ENCODE assay signal across 18 mouse cellular contexts in the genomic region with DNA sequence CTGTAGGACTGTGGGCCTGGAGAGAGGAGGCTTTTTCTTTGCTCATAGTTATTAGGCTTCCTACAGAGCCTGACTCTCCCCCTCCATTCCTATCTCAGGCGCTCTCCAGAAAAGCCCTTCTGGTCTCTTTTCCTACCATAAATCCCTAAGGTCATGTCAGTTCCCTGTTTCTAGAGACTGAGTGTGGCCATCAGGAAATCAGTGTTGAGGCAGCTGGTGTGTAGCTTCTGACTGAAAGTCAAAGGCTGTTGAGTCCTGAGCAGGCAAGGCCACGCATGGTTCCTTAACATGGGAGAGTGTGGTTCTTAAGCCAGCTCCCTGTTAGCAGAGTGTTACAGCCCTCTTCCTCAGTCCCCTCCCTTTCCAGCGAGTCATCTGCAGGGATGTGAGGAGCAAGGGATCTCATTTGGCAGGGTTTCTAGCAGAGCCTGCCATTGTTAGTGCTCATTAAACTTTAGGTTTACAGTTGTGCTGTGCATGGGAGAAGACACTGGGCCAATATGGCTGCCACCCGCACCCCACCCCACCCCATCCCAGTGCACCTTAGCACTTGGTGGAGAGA. TPM values are rescaled to one million over a fixed set of nuclear protein-coding genes. Genes with fewer than 3 reads are reported as not detected.
DNase-seq lines count a peak whose midpoint lies in the region; ATAC-seq and TF ChIP-seq lines count a peak whose summit lies in the region.
"Had no signal": no experiment of that assay in that cellular context is flagged by ENCODE, and none has a peak within 500 bp of the region (broad histone marks: within the 10 kb centered on the region; RNA-seq: fewer than 3 reads in every experiment).

No protein-coding gene starts in this region.

- no peak overlapping the region for H3K9ac ChIP-seq in heart, embryonic 15.5 days
- H3K9ac ChIP-seq in heart, embryonic 12.5 days: no peak overlapping the region
- H3K9ac ChIP-seq in lung, embryonic 15.5 days: no peak overlapping the region
- H3K9ac ChIP-seq in limb, embryonic 11.5 days (ENCODE audit: low read length): peak overlapping the region; percentile 1; the same call in 1 of the 2 replicates
- H3K9ac ChIP-seq in stomach, postnatal 0 days (ENCODE audit: low read length): no peak overlapping the region
- H3K9ac ChIP-seq: forebrain, embryonic 12.5 days; midbrain, embryonic 13.5 days had no signal

- no peak for DNase-seq in lung, adult 18-20 months
- DNase-seq in limb, embryonic 11.5 days (ENCODE audit: low spot score): no peak
- DNase-seq in stomach, postnatal 0 days (ENCODE audit: low spot score): no peak
- DNase-seq: adrenal gland, adult 8-10 months; cerebellum, adult 2 months; heart, adult 18-20 months; layer of hippocampus, postnatal 36 days; lung, postnatal 14 days had no signal

- no peak for TF ChIP-seq EP300 in stomach, postnatal 0 days (optimal IDR thresholded peaks at IDR 0.05)

- TF ChIP-seq CTCF in stomach, postnatal 0 days (IDR thresholded peaks at IDR 0.05; ENCODE audit: low read depth): no peak

- H3K4me3 ChIP-seq in heart, embryonic 15.5 days: no peak overlapping the region
- H3K4me3 ChIP-seq in heart, embryonic 12.5 days: no peak overlapping the region
- no peak overlapping the region for H3K4me3 ChIP-seq in lung, embryonic 15.5 days
- H3K4me3 ChIP-seq in limb, embryonic 11.5 days (ENCODE audit: low read depth, low read length): no peak overlapping the region
- H3K4me3 ChIP-seq in stomach, postnatal 0 days (ENCODE audit: low read depth, low read length): no peak overlapping the region
- H3K4me3 ChIP-seq: forebrain, embryonic 12.5 days; hindbrain, embryonic 10.5 days; midbrain, embryonic 13.5 days; myocyte had no signal

- no peak for ATAC-seq in heart, embryonic 15.5 days (replicated peaks; ENCODE audit: insufficient number of reproducible peaks, insufficient read depth, low FRiP score, low read depth)
- ATAC-seq in heart, embryonic 12.5 days (ENCODE audit: insufficient number of reproducible peaks, low FRiP score): no peak
- ATAC-seq in lung, embryonic 15.5 days (ENCODE audit: borderline replicate concordance, extremely low read depth, low FRiP score, low TSS enrichment): no peak
- no peak for ATAC-seq in limb, embryonic 11.5 days (ENCODE audit: insufficient number of reproducible peaks, low FRiP score, low TSS enrichment, low read depth)
- no peak for ATAC-seq in stomach, postnatal 0 days (ENCODE audit: low FRiP score, low TSS enrichment)
- no peak for ATAC-seq in activated CD4-positive, CD25-positive, alpha-beta regulatory T cell, adult 4 months
- ATAC-seq: inflammation-experienced regulatory T-cells, adult 6 months; midbrain, embryonic 13.5 days had no signal

- H3K27me3 ChIP-seq in heart, embryonic 15.5 days: no peaks in the 10 kb centered on the region
- no peaks in the 10 kb centered on the region for H3K27me3 ChIP-seq in heart, embryonic 12.5 days (replicated peaks)
- no peaks in the 10 kb centered on the region for H3K27me3 ChIP-seq in lung, embryonic 15.5 days
- no peaks in the 10 kb centered on the region for H3K27me3 ChIP-seq in limb, embryonic 11.5 days (ENCODE audit: control insufficient read depth, insufficient read depth, low read length)
- no peaks in the 10 kb centered on the region for H3K27me3 ChIP-seq in stomach, postnatal 0 days (ENCODE audit: control insufficient read depth, insufficient read depth, low read length)
- H3K27me3 ChIP-seq: forebrain, embryonic 12.5 days; midbrain, embryonic 13.5 days had no signal

- H3K4me2 ChIP-seq in heart, embryonic 15.5 days: no peak overlapping the region
- H3K4me2 ChIP-seq in heart, embryonic 12.5 days: no peak overlapping the region
- H3K4me2 ChIP-seq in lung, embryonic 15.5 days: no peak overlapping the region
- H3K4me2 ChIP-seq in limb, embryonic 11.5 days (ENCODE audit: low read depth, severe bottlenecking): no peak overlapping the region
- no peak overlapping the region for H3K4me2 ChIP-seq in stomach, postnatal 0 days (replicated peaks; ENCODE audit: low read depth)
- H3K4me2 ChIP-seq: forebrain, embryonic 12.5 days; midbrain, embryonic 13.5 days had no signal

- H3K27ac ChIP-seq in heart, embryonic 15.5 days: peak overlapping the region; percentile 78
- H3K27ac ChIP-seq in heart, embryonic 12.5 days (ENCODE audit: poor library complexity, severe bottlenecking): no peak overlapping the region
- peak overlapping the region; percentile 86 for H3K27ac ChIP-seq in lung, embryonic 15.5 days
- 0 out of 2 replicates have a peak overlapping the region, but pooled peaks have one; percentile 36 for H3K27ac ChIP-seq in limb, embryonic 11.5 days (replicated peaks; ENCODE audit: low read depth, low read length)
- peak overlapping the region; percentile 45; the same call in 1 of the 2 replicates for H3K27ac ChIP-seq in stomach, postnatal 0 days (replicated peaks)
- H3K27ac ChIP-seq: forebrain, embryonic 12.5 days; hindbrain, embryonic 10.5 days; midbrain, embryonic 13.5 days had no signal

- no peaks in the 10 kb centered on the region for H3K36me3 ChIP-seq in heart, embryonic 15.5 days
- H3K36me3 ChIP-seq in heart, embryonic 12.5 days: no peaks in the 10 kb centered on the region
- H3K36me3 ChIP-seq in lung, embryonic 15.5 days: no peaks in the 10 kb centered on the region
- no peaks in the 10 kb centered on the region for H3K36me3 ChIP-seq in limb, embryonic 11.5 days (ENCODE audit: control insufficient read depth, insufficient read depth, low read length)
- H3K36me3 ChIP-seq in stomach, postnatal 0 days (ENCODE audit: control insufficient read depth, insufficient read depth, low read length): no peaks in the 10 kb centered on the region
- H3K36me3 ChIP-seq: forebrain, embryonic 12.5 days; hindbrain, embryonic 10.5 days; midbrain, embryonic 13.5 days had no signal

- H3K9me3 ChIP-seq in heart, embryonic 15.5 days (replicated peaks): no peaks in the 10 kb centered on the region
- no peaks in the 10 kb centered on the region for H3K9me3 ChIP-seq in heart, embryonic 12.5 days (replicated peaks)
- no peaks in the 10 kb centered on the region for H3K9me3 ChIP-seq in lung, embryonic 15.5 days
- H3K9me3 ChIP-seq in limb, embryonic 11.5 days (ENCODE audit: control insufficient read depth, low read length): no peaks in the 10 kb centered on the region
- no peaks in the 10 kb centered on the region for H3K9me3 ChIP-seq in stomach, postnatal 0 days (ENCODE audit: control insufficient read depth, low read length)
- H3K9me3 ChIP-seq: forebrain, embryonic 12.5 days; G1E; hindbrain, embryonic 10.5 days; midbrain, embryonic 13.5 days had no signal

- 64% methylated on average over 4 of the region's 4 CpGs for WGBS in heart, embryonic 15.5 days
- 82% methylated on average over 4 of the region's 4 CpGs for WGBS in heart, embryonic 12.5 days
- WGBS in lung, embryonic 15.5 days: 79% methylated on average over 4 of the region's 4 CpGs
- 77% methylated on average over 4 of the region's 4 CpGs for WGBS in limb, embryonic 11.5 days
- WGBS in stomach, postnatal 0 days: 63% methylated on average over 4 of the region's 4 CpGs

- H3K4me1 ChIP-seq in heart, embryonic 15.5 days (replicated peaks): peaks cover 48% of the 10 kb centered on the region
- peaks cover 56% of the 10 kb centered on the region for H3K4me1 ChIP-seq in heart, embryonic 12.5 days (replicated peaks)
- H3K4me1 ChIP-seq in lung, embryonic 15.5 days: peaks cover 75% of the 10 kb centered on the region
- H3K4me1 ChIP-seq in limb, embryonic 11.5 days (ENCODE audit: control insufficient read depth, insufficient read depth, low read length): peaks cover 44% of the 10 kb centered on the region
- peaks cover 10% of the 10 kb centered on the region for H3K4me1 ChIP-seq in stomach, postnatal 0 days (replicated peaks; ENCODE audit: control insufficient read depth, insufficient read depth)

RNA-seq across cellular contexts. Expression of a gene that starts 27.5 kb away (rescaled TPM):
- 42.7 and 46.4 TPM in 2 replicates for polyA plus RNA-seq in heart, embryonic 15.5 days (2015; fragmentation: Nextera tagmentation; extraction: Ambion mirVana)
- polyA plus RNA-seq in heart, embryonic 12.5 days (2016; fragmentation: Nextera tagmentation; extraction: Ambion mirVana): 48.6 and 56.2 TPM in 2 replicates
- polyA plus RNA-seq in lung, embryonic 15.5 days (2015; fragmentation: Nextera tagmentation; extraction: Ambion mirVana): 68.6 and 73.5 TPM in 2 replicates
- polyA plus RNA-seq in limb, embryonic 11.5 days (2014; fragmentation: Nextera tagmentation; extraction: Ambion mirVana): 104 and 109 TPM in 2 replicates
- 33.4 and 34.0 TPM in 2 replicates for polyA plus RNA-seq in stomach, postnatal 0 days (2015; fragmentation: Nextera tagmentation; extraction: Ambion mirVana)
- polyA plus RNA-seq in activated CD4-positive, CD25-positive, alpha-beta regulatory T cell, adult 4 months (2017; shearing (Covaris generic)): 10 to 100 TPM; 32.9 to 39.6 TPM

RNA-seq across cellular contexts. Expression of a gene that starts 28.0 kb away (rescaled TPM):
- polyA plus RNA-seq in heart, embryonic 15.5 days (2015; fragmentation: Nextera tagmentation; extraction: Ambion mirVana): 8.5 and 12.6 TPM in 2 replicates
- polyA plus RNA-seq in heart, embryonic 12.5 days (2016; fragmentation: Nextera tagmentation; extraction: Ambion mirVana): 11.5 and 12.1 TPM in 2 replicates
- 17.1 and 19.3 TPM in 2 replicates for polyA plus RNA-seq in lung, embryonic 15.5 days (2015; fragmentation: Nextera tagmentation; extraction: Ambion mirVana)
- polyA plus RNA-seq in limb, embryonic 11.5 days (2014; fragmentation: Nextera tagmentation; extraction: Ambion mirVana): 12.1 and 13.4 TPM in 2 replicates
- polyA plus RNA-seq in stomach, postnatal 0 days (2015; fragmentation: Nextera tagmentation; extraction: Ambion mirVana): 7.8 and 8.3 TPM in 2 replicates
- 1 to 10 TPM; 2.5 to 3.7 TPM for polyA plus RNA-seq in activated CD4-positive, CD25-positive, alpha-beta regulatory T cell, adult 4 months (2017; shearing (Covaris generic))
